Mouse (Mus musculus) testis, postnatal 14 days (tissue): ENCODE results near the gene Orai2.
A peak's percentile ranks its signal among the peaks of the same experiment; 100 is the strongest.
"Not testable (repeated sequence)": the region's sequence is repeated elsewhere in the genome, so short reads cannot be mapped to it uniquely, and the experiment has no call there.

Experiments
- DNase-seq: peaks from one replicate; pipeline ENCODE4 v3.0.0; 2021; ENCODE audit warnings: low spot score

The Orai2 gene

GRCm38 (mm10) chr5:136137658-136138274 is 32.7 kb downstream of the Orai2 start:
- no peak for DNase-seq

DNA sequence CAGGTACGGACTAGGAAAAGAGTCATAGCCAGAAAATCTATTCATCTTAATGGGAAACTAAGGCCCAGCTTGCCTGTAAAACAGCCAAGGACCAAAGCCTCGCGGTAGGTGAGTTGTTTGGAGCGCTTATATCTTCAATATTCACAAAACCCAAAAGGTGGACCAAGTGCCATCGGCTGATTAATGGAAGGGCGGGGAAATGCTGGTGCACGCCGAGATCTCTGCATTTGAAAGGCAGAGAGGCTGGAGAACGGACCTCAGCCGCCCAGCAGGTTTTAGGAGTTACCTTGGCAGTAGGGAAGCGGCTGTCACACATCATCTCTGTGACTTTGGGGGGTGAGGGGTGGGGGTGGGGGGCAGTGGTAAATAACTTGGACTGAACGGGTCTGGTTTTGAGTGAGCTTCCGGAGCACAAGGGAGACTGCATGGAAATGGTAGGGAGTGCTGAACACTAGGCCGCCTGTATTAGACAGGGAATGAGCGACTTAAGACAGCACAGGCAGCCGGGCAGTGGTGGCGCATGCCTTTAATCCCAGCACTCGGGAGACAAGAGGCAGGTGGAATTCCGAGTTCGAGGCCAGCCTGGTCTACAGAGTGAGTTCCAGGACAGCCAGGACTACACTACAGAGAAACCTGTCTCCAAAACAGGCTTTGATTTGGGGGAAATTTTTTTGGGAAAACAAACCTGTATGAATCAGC is 34.1 kb downstream of the Orai2 start:
- no peak for DNase-seq

GRCm38 (mm10) chr5:136135571-136136291 is 34.8 kb downstream of the Orai2 start, which contains the start of the genes Lrwd1 and Alkbh4:
Gene Lrwd1, minus strand, starts transcription at chr5:136136074.
Gene Alkbh4, plus strand, starts transcription at chr5:136136146.
- DNase-seq = peak; percentile 95

GRCm38 (mm10) chr5:136122165-136122564 is 48.3 kb downstream of the Orai2 start:
- no peak for DNase-seq

- DNase-seq = no peak
Measured at GRCm38 (mm10) chr5:136116784-136117112, 53.8 kb downstream of the Orai2 start.

GRCm38 (mm10) chr5:136115891-136116783 is 54.4 kb downstream of the Orai2 start, which contains the start of gene Polr2j:
Gene Polr2j, plus strand, starts transcription at chr5:136116631.
- peak; percentile 96 for DNase-seq

- DNase-seq = not testable (repeated sequence)
Measured at GRCm38 (mm10) chr5:136113546-136113945, 57.0 kb downstream of the Orai2 start.

GRCm38 (mm10) chr5:136109042-136109441 is 61.5 kb downstream of the Orai2 start:
- DNase-seq = no peak

- DNase-seq = no peak
Measured at GRCm38 (mm10) chr5:136108486-136108885, 62.0 kb downstream of the Orai2 start.

DNA sequence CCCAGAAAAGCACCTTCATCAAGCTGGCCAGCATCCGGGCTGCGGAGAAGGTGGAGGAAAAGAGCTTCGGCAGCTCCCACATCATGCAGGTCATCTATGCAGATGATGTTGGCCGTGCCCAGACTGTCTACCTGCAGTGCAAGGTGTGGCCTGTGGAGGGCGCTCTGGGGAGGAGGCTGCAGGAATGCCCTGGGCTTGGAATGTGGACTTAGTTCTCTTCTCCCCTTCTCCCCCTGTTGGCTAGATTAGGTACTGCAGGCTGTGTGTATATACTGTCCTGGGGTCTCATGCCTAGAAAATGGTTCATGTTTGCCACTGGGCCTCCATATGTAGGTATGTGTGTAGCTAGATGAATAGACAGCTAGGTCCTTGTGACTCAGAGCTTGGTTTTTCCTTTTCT is 66.0 kb downstream of the Orai2 start:
- DNase-seq = peak; percentile 89

DNA sequence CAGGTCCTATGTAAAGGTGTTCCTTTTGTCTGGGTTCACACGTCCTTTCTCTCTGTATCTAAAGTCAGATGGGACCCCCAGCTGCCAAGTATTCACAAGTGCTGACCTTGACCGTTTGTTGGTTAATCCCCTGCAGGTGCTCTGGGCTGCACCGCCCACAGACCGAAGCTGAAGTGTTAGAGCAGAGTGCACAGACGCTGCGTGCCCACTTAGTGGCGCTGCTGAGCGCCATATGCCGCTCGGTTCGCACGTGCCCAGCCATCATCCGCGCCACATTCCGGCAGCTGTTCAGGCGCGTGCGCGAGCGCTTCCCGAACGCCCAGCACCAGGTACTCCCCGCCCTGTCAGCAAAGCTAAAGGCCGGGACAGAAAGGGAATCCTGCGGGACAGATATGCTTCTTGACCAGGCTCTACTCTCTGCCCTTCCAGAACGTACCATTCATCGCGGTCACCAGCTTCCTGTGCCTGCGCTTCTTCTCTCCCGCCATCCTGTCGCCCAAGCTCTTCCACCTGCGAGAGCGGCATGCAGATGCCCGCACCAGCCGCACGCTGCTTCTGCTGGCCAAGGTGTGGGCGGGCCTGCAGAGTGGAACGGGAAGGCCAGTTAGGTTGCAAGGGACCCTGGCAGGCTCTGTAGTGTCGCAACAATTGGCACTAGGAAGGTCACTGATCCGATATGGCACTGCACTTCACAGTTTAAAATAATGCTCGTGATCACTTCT is 68.3 kb downstream of the Orai2 start:
- peak; percentile 78 for DNase-seq

DNA sequence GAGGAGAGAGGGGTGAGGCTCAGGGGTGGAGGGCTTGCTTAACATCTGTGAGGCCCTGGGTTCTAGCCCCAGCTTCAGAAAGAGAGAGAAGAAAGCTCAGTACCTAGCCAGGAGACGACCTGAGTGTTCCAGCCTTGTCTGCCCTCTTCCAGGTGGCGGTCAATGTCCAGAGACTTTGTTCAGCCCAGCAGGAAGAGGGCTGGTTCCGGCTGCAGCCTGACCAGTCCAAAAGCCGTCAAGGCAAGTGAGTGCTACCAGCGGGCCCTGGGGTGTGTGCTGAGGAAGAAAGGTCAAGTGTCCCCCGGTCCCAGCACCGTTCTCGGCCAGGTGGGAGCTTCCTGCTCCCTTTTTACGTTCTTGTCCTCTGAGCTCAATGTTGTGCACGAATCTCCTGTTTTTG is 72.0 kb downstream of the Orai2 start:
- no peak for DNase-seq
